Mouse (Mus musculus) liver, adult 2 months (tissue): ENCODE measurements at regions not wholly inside any gene's neighbourhood (a gene's known extent, or its start where the extent isn't known, plus 50 kb on each side); places are given as distances from the start of the nearest gene placed in this dataset.

Experiments
- CTCF ChIP-seq: fragments of 200-500 bp; IDR thresholded peaks from 2 replicates; pipeline ENCODE4 v1.5.1; 2011; ENCODE audit warnings: low read depth, low read length, control low read depth
- POLR2A ChIP-seq: fragments of 200-500 bp; IDR thresholded peaks from 2 replicates; pipeline ENCODE4 v1.6.1; 2011; ENCODE audit warnings: low read length, control low read depth; ENCODE audit not compliant: insufficient read depth; ENCODE audit errors: extremely low read depth

DNA sequence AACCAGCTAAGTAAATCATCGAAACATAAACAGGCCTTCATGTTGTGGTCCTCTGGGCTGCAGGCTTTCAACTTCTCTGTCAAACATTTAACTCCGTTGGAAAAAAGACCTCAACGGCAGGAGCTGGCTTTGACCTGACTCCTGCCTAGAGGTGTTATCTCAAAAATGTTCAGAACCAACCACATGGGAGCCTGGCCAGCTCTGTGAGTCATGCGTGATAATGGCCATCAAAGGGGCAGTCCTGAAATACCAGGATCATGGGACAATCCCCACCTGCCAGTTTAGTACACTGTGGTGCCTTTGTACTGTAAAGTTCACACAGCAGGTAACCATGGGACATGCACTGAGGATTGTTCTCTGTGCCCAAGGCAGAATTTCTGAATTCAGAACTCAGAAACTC is 251.4 kb upstream of the Mon1b start:
- no peak for TF ChIP-seq POLR2A
- TF ChIP-seq CTCF, result no peak
